Mouse (Mus musculus) embryonic facial prominence, embryonic 11.5 days (tissue): ENCODE measurements around the gene Foxo3. TPM values are rescaled to one million over a fixed set of nuclear protein-coding genes. Genes with fewer than 3 reads are reported as not detected.
A peak's percentile ranks its signal among the peaks of the same experiment; 100 is the strongest.

Experiments used
- ATAC-seq: fragments of 200-750 bp; cut with Nextera tagmentation; replicated peaks from 2 replicates; pipeline ENCODE4 v1.8.0; 2017; ENCODE audit warnings: low read depth; ENCODE audit not compliant: insufficient number of reproducible peaks, low FRiP score, low TSS enrichment
- DNase-seq: peaks from one replicate; pipeline ENCODE4 v3.0.0-alpha.2; 2015; ENCODE audit warnings: low spot score
- H3K27ac ChIP-seq: fragments of 300-500 bp; sonication (generic); replicated peaks from 2 replicates; pipeline ENCODE4 v1.5.1; 2014; ENCODE audit warnings: mild to moderate bottlenecking, low read depth, low read length, control low read depth
- H3K27me3 ChIP-seq: fragments of 300-500 bp; sonication (generic); 2 replicates; pipeline ENCODE4 v1.6.1; 2014; ENCODE audit warnings: mild to moderate bottlenecking, low read length, moderate library complexity, mixed read lengths; ENCODE audit not compliant: control insufficient read depth, insufficient read depth
- H3K36me3 ChIP-seq: fragments of 300-500 bp; sonication (generic); replicated peaks from 2 replicates; pipeline ENCODE4 v1.6.1; 2014; ENCODE audit warnings: low read depth, mild to moderate bottlenecking, low read length, moderate library complexity, mixed read lengths; ENCODE audit not compliant: control insufficient read depth, insufficient read depth
- H3K4me1 ChIP-seq: fragments of 300-500 bp; sonication (generic); 2 replicates; pipeline ENCODE4 v1.6.1; 2014; ENCODE audit warnings: low read length, mixed read lengths; ENCODE audit not compliant: control insufficient read depth, insufficient read depth
- H3K4me2 ChIP-seq: fragments of 300-500 bp; sonication (generic); 2 replicates; pipeline ENCODE4 v1.6.1; 2014; ENCODE audit warnings: low read depth, mild to moderate bottlenecking, control low read depth, low read length, moderate library complexity
- H3K4me3 ChIP-seq: fragments of 300-500 bp; sonication (generic); 2 replicates; pipeline ENCODE4 v1.5.1; 2014; ENCODE audit warnings: low read depth, low read length, control low read depth
- H3K9ac ChIP-seq: fragments of 300-500 bp; sonication (generic); replicated peaks from 2 replicates; pipeline ENCODE4 v1.6.1; 2014; ENCODE audit warnings: mild to moderate bottlenecking, control low read depth, low read length
- H3K9me3 ChIP-seq: fragments of 300-500 bp; sonication (generic); replicated peaks from 2 replicates; pipeline ENCODE4 v1.6.1; 2016; ENCODE audit warnings: mild to moderate bottlenecking, low read length, inconsistent platforms, mixed read lengths; ENCODE audit not compliant: control insufficient read depth
- WGBS: fragments of 180-500 bp; shearing (Covaris S2); extraction: QIAGEN DNeasy Blood & Tissue Kit; methylation state at CpG from one replicate; pipeline ENCODE4 v1.1.7; 2014; 5-methylcytosine and 5-hydroxymethylcytosine counted together
- polyA plus RNA-seq: library from polyadenylated mRNA; unstranded; fragments of >200 nt; fragmentation: Nextera tagmentation; extraction: Ambion mirVana; gene quantifications from 2 replicates; pipeline ENCODE4 v1.2.1, GENCODE M21; 2014

The Foxo3 gene
- polyA plus RNA-seq, 1 experiment from 2014 or later, result 5.0 TPM

DNA sequence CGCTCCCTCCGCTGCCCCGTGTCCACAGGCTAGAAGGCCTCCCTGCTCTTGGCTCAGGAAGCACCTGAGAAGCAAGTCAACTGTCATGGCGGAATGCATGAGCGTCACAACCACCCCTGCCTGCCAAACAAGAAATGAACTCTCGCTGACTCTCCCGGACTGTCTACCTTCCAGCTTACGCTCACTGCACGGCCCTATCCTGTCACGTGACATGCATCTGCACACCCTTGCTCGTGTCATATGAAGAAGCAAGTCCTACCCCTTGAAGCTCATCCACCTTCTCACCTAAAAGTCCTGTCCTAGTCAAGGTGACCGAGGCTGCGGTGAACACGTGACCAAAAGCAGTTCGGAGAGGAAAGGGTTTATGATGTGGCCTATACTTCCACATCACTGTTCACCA lies 50.4 kb downstream of the Foxo3 start:
- no peak overlapping the region for H3K9ac ChIP-seq
- no peaks in the 10 kb centered on the region for H3K9me3 ChIP-seq
- no peak overlapping the region for H3K27ac ChIP-seq
- no peaks in the 10 kb centered on the region for H3K36me3 ChIP-seq
- H3K4me1 ChIP-seq, result no peaks in the 10 kb centered on the region
- H3K4me2 ChIP-seq, result no peak overlapping the region
- 92% methylated on average over 15 of the region's 15 CpGs for WGBS
- H3K27me3 ChIP-seq, result no peaks in the 10 kb centered on the region
- no peak overlapping the region for H3K4me3 ChIP-seq
- ATAC-seq (no peak), DNase-seq (no peak)

DNA sequence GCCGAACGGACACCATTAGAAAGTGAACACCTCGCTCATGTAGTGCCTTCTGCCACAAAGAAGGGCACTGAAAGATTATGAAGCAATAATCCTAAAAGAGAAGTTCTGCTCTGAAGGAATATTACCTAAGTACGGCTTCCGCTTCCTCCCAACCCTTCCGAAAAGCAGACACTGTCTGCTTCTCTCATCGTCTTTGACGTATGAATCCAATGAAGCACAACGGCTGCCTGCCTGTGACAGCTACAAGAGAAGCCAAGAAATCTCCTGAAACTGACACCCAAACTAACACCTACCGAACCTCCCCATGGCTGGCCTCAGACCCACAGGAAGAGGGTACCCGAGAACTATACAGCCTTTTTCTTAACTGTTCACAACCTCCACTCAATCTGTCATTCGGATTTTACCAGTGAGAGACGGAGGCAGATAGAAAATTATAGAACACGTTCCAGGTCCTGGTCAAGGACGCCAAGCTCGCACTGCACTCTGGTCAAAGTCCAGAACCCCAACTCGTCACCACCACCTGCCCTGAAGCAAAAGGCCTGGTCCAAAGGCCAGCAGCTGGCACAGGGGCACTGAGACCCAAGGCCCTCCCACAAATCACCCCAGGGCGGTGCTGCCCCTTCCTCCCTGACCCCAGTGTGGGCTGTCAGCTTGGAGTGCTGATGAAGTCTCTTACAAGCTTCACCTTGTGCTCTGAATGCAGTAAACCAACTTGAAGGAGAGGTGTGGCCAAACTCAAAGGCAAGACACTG lies 51.2 kb downstream of the Foxo3 start:
- H3K27ac ChIP-seq, result no peak overlapping the region
- 82% methylated on average over 18 of the region's 18 CpGs for WGBS
- H3K27me3 ChIP-seq, result no peaks in the 10 kb centered on the region
- H3K4me1 ChIP-seq, result no peaks in the 10 kb centered on the region
- H3K4me2 ChIP-seq, result no peak overlapping the region
- ATAC-seq, result no peak
- H3K36me3 ChIP-seq, result no peaks in the 10 kb centered on the region
- H3K9ac ChIP-seq, result no peak overlapping the region
- no peak for DNase-seq
- no peaks in the 10 kb centered on the region for H3K9me3 ChIP-seq
- H3K4me3 ChIP-seq, result no peak overlapping the region

DNA sequence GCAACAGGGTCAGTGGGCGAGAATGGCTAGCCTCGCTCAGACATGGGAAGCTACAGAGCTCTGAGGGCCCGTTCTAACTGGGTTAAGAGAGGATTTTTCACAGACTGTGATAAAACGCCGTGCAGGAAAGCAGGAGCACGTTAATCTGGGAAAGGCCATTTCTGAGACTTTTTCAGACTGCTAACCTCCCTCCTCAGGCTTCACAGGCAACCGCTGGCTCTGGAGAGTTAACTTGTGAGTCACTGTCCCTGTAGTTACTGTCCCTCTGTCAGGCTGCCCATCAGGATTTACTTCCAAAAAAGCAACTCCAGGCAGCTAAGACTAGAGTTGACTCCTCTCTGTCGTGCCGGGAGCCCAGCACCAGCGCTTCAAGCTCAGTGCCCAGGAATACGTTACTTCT lies 54.6 kb downstream of the Foxo3 start:
- H3K9ac ChIP-seq, result no peak overlapping the region
- no peaks in the 10 kb centered on the region for H3K4me1 ChIP-seq
- DNase-seq (no peak), ATAC-seq (no peak)
- WGBS, result 74% methylated on average over 11 of the region's 11 CpGs
- no peaks in the 10 kb centered on the region for H3K9me3 ChIP-seq
- H3K4me3 ChIP-seq, result no peak overlapping the region
- no peaks in the 10 kb centered on the region for H3K27me3 ChIP-seq
- H3K27ac ChIP-seq, result no peak overlapping the region
- H3K36me3 ChIP-seq, result no peaks in the 10 kb centered on the region
- H3K4me2 ChIP-seq, result no peak overlapping the region

DNA sequence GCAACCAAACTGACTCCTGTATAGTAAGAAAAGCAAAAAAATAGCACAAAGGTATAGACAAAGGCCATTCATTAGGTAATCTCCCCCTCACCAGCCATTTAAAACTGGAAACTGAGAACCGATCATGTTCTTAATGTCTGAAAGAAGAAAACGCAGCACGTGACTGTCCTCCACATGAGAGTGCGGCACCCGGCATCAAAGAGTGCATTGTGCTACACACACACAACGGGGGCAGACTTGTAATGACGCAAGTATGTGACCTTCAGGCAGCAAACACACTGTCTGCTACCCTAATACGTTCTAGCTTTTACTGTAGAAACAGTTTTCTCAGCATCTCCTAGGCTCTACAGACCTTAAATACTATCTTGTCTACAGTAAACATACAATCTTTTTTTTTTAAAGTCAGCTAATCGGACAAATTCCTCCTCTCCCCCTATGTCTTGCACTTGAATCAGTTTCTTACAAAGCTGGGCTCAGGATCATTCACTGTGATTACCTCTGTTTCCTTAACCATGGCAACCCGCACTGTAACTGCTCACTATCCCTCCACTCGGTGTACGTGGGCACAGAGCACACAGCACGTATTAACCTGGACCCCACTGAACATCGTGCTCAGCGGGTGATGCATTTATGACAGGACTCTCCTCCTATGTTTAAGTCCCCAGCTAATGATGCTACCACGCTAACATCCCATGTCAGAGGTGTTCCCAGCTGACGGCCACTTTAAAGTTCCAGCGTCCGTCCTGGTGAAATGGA lies 55.2 kb downstream of the Foxo3 start:
- Histone ChIP-seq H3K9me3 (no peaks in the 10 kb centered on the region), H3K36me3 (no peaks in the 10 kb centered on the region), H3K9ac (no peak overlapping the region), H3K27ac (no peak overlapping the region), H3K4me1 (no peaks in the 10 kb centered on the region), H3K27me3 (no peaks in the 10 kb centered on the region), H3K4me3 (no peak overlapping the region), H3K4me2 (no peak overlapping the region)
- peak; percentile 61 for DNase-seq
- no peak for ATAC-seq
- 55% methylated on average over 19 of the region's 19 CpGs for WGBS

DNA sequence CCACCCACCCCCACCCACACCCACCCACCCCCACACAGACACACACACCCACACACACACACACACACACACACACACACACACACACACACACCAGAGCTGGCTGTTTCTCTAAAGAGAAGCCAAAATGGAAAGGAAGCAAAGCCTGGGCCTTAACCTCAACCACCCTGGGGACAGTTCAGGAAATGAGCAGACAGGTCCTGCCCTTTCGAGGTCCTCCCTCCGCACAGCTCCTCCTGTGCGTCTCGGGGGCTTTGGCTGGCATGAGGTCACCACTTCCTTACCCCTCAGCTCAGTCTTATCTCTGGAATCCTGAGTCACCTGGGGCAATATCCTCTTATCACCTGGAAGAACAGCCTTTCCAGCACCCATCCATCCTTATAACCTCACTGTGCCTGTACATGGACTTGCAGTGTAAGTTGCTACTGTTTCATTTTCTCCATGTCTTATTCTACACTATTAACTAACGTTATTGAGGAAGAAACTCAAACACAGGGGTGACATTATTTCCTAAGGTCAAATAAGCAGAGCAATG lies 56.1 kb downstream of the Foxo3 start:
- no peak for ATAC-seq
- H3K27ac ChIP-seq, result no peak overlapping the region

DNA sequence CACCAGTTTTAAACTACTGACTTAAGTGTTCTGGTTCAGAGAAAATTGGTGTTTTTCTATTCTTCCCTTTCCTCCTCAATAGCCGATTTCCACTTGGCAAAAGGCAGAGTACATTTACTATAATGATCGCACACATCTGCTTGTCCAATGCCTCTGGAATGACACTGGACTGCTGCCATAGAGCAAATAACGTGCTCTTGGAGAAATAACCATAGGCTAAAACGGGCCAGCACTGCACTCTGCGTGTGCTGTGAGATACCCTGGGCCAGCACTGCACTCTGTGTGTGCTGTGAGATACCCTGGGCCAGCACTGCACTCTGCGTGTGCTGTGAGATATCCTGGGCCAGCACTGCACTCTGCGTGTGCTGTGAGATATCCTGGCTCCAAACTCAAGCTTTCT lies 65.1 kb downstream of the Foxo3 start:
- WGBS, result 79% methylated on average over 7 of the region's 7 CpGs
- Histone ChIP-seq H3K4me2 (no peak overlapping the region), H3K9ac (no peak overlapping the region)

More for the DNA sequence above, 56.1 kb downstream of the Foxo3 start:
- H3K9ac ChIP-seq, result no peak overlapping the region
- H3K4me1 ChIP-seq, result no peaks in the 10 kb centered on the region
- no peaks in the 10 kb centered on the region for H3K9me3 ChIP-seq
- DNase-seq, result no peak
- 20% methylated on average over 5 of the region's 5 CpGs for WGBS
- H3K27me3 ChIP-seq, result no peaks in the 10 kb centered on the region
- no peak overlapping the region for H3K4me3 ChIP-seq
- H3K36me3 ChIP-seq, result no peaks in the 10 kb centered on the region
- H3K4me2 ChIP-seq, result no peak overlapping the region

DNA sequence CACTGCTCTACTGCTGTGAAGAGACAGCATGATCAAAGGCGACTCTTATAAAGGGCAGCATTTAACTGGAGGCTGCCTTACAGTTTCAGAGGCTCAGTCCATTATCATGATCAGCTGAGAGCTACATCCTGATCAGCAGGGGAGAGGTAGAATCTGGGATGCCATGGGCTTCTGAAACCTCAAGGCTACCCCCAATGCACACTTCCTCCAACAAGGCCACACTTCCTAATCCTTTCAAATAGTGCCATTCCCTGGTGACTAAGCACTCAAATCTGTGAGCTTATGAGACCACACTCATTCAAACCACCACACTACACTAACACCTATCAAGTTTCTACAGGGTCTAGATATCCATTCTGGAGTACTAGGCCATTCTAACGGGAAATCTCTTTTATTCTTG lies 65.9 kb downstream of the Foxo3 start:
- H3K9me3 ChIP-seq, result no peaks in the 10 kb centered on the region
- no peak overlapping the region for H3K27ac ChIP-seq
- ATAC-seq (no peak), DNase-seq (no peak)
- H3K9ac ChIP-seq, result no peak overlapping the region
- no peak overlapping the region for H3K4me2 ChIP-seq
- no peaks in the 10 kb centered on the region; the same call in 1 of the 2 replicates for H3K4me1 ChIP-seq
- no peaks in the 10 kb centered on the region for H3K36me3 ChIP-seq
- WGBS, result 56% methylated on average over 2 of the region's 2 CpGs
- no peak overlapping the region for H3K4me3 ChIP-seq
- no peaks in the 10 kb centered on the region for H3K27me3 ChIP-seq

More for the DNA sequence above, 65.1 kb downstream of the Foxo3 start:
- Histone ChIP-seq H3K36me3 (no peaks in the 10 kb centered on the region), H3K9me3 (no peaks in the 10 kb centered on the region), H3K4me3 (no peak overlapping the region), H3K27me3 (no peaks in the 10 kb centered on the region), H3K4me1 (no peaks in the 10 kb centered on the region; the same call in 1 of the 2 replicates), H3K27ac (no peak overlapping the region)
- ATAC-seq, result no peak
- DNase-seq, result no peak

DNA sequence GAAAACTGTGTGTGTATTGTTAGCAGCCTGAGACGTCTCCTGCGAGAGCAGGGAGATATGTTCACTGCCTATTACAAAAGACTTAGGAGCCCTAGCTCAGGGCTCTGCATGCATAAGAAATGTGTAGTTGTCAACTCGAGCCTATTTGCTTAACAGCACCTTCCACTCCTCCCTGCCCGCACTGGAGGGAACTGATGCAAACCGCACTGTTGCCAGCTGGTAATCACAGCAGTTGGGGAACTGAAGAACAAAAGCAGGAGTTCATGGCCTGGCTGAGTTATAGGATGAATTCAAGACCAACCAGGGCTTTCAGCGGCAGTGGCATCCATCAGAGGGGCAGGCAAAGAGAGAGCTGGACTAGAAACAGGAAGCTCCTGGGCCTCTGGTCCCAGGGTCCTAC lies 66.7 kb downstream of the Foxo3 start:
- no peak overlapping the region for H3K4me3 ChIP-seq
- no peak overlapping the region for H3K27ac ChIP-seq
- H3K9me3 ChIP-seq, result no peaks in the 10 kb centered on the region
- no peak overlapping the region for H3K4me2 ChIP-seq
- H3K27me3 ChIP-seq, result no peaks in the 10 kb centered on the region
- ATAC-seq (no peak), DNase-seq (no peak)
- WGBS, result 70% methylated on average over 6 of the region's 6 CpGs
- no peaks in the 10 kb centered on the region for H3K36me3 ChIP-seq
- no peak overlapping the region for H3K9ac ChIP-seq
- H3K4me1 ChIP-seq, result no peaks in the 10 kb centered on the region; the same call in none of the 2 replicates
